19 mouse cellular contexts compared by ENCODE assay signal in genomic region chr11:71642886-71643285, GRCm38 (mm10).
"Had no signal": no experiment of that assay in that cellular context is flagged by ENCODE, and none has a peak within 500 bp of the region (broad histone marks: within the 10 kb centered on the region; RNA-seq: fewer than 3 reads in every experiment).

No protein-coding gene starts in this region.

- H3K36me3 ChIP-seq: liver, embryonic 15.5 days; lung, embryonic 15.5 days; midbrain, embryonic 13.5 days; neural tube, embryonic 13.5 days; stomach, embryonic 15.5 days had no signal

- H3K27me3 ChIP-seq: liver, embryonic 15.5 days; lung, embryonic 15.5 days; megakaryocyte, embryonic 14.5 days; midbrain, embryonic 13.5 days; neural tube, embryonic 13.5 days; stomach, embryonic 15.5 days had no signal

- DNase-seq: liver, postnatal 0 days; lung, adult 2 months; lung, postnatal 14 days; lung, postnatal 36 days; right cerebral cortex, postnatal 14 days; thymus, adult 2 months; thymus, postnatal 25 days; thymus, postnatal 4 days had no signal

- H3K27ac ChIP-seq: liver, embryonic 15.5 days; lung, embryonic 15.5 days; macrophage; midbrain, embryonic 13.5 days; neural tube, embryonic 13.5 days; stomach, embryonic 15.5 days; stomach, postnatal 0 days had no signal

- H3K9me3 ChIP-seq: liver, embryonic 15.5 days; lung, embryonic 15.5 days; megakaryocyte, embryonic 14.5 days; midbrain, embryonic 13.5 days; neural tube, embryonic 13.5 days; stomach, embryonic 15.5 days had no signal

- H3K4me3 ChIP-seq: liver, embryonic 15.5 days; lung, embryonic 15.5 days; megakaryocyte, embryonic 14.5 days; midbrain, embryonic 13.5 days; neural tube, embryonic 13.5 days; stomach, embryonic 15.5 days had no signal

- H3K9ac ChIP-seq: liver, embryonic 15.5 days; liver, postnatal 0 days; lung, embryonic 15.5 days; midbrain, embryonic 13.5 days; neural tube, embryonic 13.5 days; stomach, embryonic 15.5 days had no signal

- H3K4me2 ChIP-seq: liver, embryonic 15.5 days; lung, embryonic 15.5 days; midbrain, embryonic 11.5 days; midbrain, embryonic 13.5 days; neural tube, embryonic 13.5 days; stomach, embryonic 15.5 days had no signal

- ATAC-seq: liver, postnatal 0 days; lung, postnatal 0 days; midbrain, embryonic 13.5 days; midbrain, embryonic 16.5 days had no signal

- H3K4me1 ChIP-seq: liver, embryonic 15.5 days; lung, embryonic 15.5 days; megakaryocyte, embryonic 14.5 days; midbrain, embryonic 13.5 days; neural tube, embryonic 13.5 days; stomach, embryonic 15.5 days had no signal
